Mouse (Mus musculus) heart, embryonic 14.5 days (tissue): Measurements from ENCODE around the gene Dmwd. TPM values are rescaled to one million over a fixed set of nuclear protein-coding genes. Genes with fewer than 3 reads are reported as not detected.
A peak's percentile ranks its signal among the peaks of the same experiment; 100 is the strongest.

Experiments used
- ATAC-seq: fragments of 200-750 bp; cut with Nextera tagmentation; 2 replicates; pipeline ENCODE4 v1.8.0; 2017; ENCODE audit warnings: low read depth, moderate TSS enrichment; ENCODE audit not compliant: insufficient number of reproducible peaks, insufficient read depth, low FRiP score
- H3K27ac ChIP-seq, 2 experiments: fragments of 200-500 bp in 1 of 2; fragments of 300-500 bp in 1 of 2; sonication (generic) in 1 of 2; replicated peaks in 1 of 2; 2 replicates each; pipeline ENCODE4 v1.5.1; 2012 to 2014; ENCODE audit warnings: low read depth in 2 of 2, low read length in 2 of 2, control low read depth in 1 of 2, mild to moderate bottlenecking in 1 of 2, mixed read lengths in 1 of 2; ENCODE audit not compliant: control insufficient read depth in 1 of 2, insufficient read depth in 1 of 2
- H3K27me3 ChIP-seq: fragments of 300-500 bp; sonication (generic); 2 replicates; pipeline ENCODE4 v1.6.1; 2014; ENCODE audit warnings: mild to moderate bottlenecking, low read length, control low read depth; ENCODE audit not compliant: control insufficient read depth, insufficient read depth
- H3K36me3 ChIP-seq: fragments of 300-500 bp; sonication (generic); 2 replicates; pipeline ENCODE4 v1.6.1; 2014; ENCODE audit warnings: mild to moderate bottlenecking, control low read depth, low read length, mixed read lengths; ENCODE audit not compliant: control insufficient read depth, insufficient read depth
- H3K4me1 ChIP-seq, 2 experiments: fragments of 200-500 bp in 1 of 2; fragments of 300-500 bp in 1 of 2; sonication (generic) in 1 of 2; 2 replicates each; pipeline ENCODE4 v1.6.1; 2012 to 2014; ENCODE audit warnings: low read length in 2 of 2, control low read depth in 1 of 2, mixed read lengths in 1 of 2; ENCODE audit not compliant: control insufficient read depth in 2 of 2, insufficient read depth in 2 of 2
- H3K4me2 ChIP-seq: fragments of 300-500 bp; sonication (generic); 2 replicates; pipeline ENCODE4 v1.6.1; 2014; ENCODE audit warnings: mild to moderate bottlenecking, low read length
- H3K4me3 ChIP-seq, 2 experiments: fragments of 200-500 bp in 1 of 2; fragments of 300-500 bp in 1 of 2; sonication (generic) in 1 of 2; 2 replicates each; pipeline ENCODE4 v1.5.1; 2012 to 2014; ENCODE audit warnings: low read length in 2 of 2, mild to moderate bottlenecking in 2 of 2, control low read depth in 1 of 2, low read depth in 1 of 2, moderate library complexity in 1 of 2; ENCODE audit not compliant: control insufficient read depth in 1 of 2, insufficient read depth in 1 of 2
- H3K9ac ChIP-seq: fragments of 300-500 bp; sonication (generic); 2 replicates; pipeline ENCODE4 v1.6.1; 2014; ENCODE audit warnings: mild to moderate bottlenecking, low read length
- H3K9me3 ChIP-seq: fragments of 300-500 bp; sonication (generic); 2 replicates; pipeline ENCODE4 v1.6.1; 2016; ENCODE audit warnings: low read length, control low read depth; ENCODE audit not compliant: control insufficient read depth
- WGBS: fragments of 180-500 bp; shearing (Covaris S2); extraction: QIAGEN DNeasy Blood & Tissue Kit; methylation state at CpG from one replicate; pipeline ENCODE4 v1.1.7; 2014; 5-methylcytosine and 5-hydroxymethylcytosine counted together
- polyA plus RNA-seq: library from polyadenylated mRNA; unstranded; fragments of >200 nt; fragmentation: Nextera tagmentation; extraction: Ambion mirVana; gene quantifications from 2 replicates; pipeline ENCODE4 v1.2.1, GENCODE M21; 2014

Dmwd gene
- polyA plus RNA-seq, 1 experiment from 2014 or later, result 19.6 TPM

GRCm38 (mm10) chr7:19049252-19049651, 26.8 kb upstream of the Dmwd start:
- no peaks in the 10 kb centered on the region for H3K9me3 ChIP-seq
- no peak overlapping the region for H3K9ac ChIP-seq
- H3K27ac ChIP-seq, result no peak overlapping the region
- H3K4me1 ChIP-seq, result no peaks in the 10 kb centered on the region
- no peak overlapping the region for H3K4me2 ChIP-seq
- no peak for ATAC-seq
- peaks cover 84% of the 10 kb centered on the region for H3K36me3 ChIP-seq
- H3K27me3 ChIP-seq, result no peaks in the 10 kb centered on the region
- H3K4me3 ChIP-seq, result no peak overlapping the region
- WGBS, result 86% methylated on average over 5 of the region's 5 CpGs

- Histone ChIP-seq H3K27ac (no peak overlapping the region), H3K36me3 (peaks cover 82% of the 10 kb centered on the region), H3K9me3 (no peaks in the 10 kb centered on the region), H3K4me3 (no peak overlapping the region), H3K27me3 (no peaks in the 10 kb centered on the region), H3K9ac (no peak overlapping the region), H3K4me2 (no peak overlapping the region), H3K4me1 (peaks cover 0 to 5% of the 10 kb centered on the region in 2 experiments; a peak in 1 of 4 replicates)
- WGBS, result 89% methylated on average over 8 of the region's 8 CpGs
- ATAC-seq, result no peak
Observed at GRCm38 (mm10) chr7:19050172-19050571, 25.9 kb upstream of the Dmwd start.

DNA sequence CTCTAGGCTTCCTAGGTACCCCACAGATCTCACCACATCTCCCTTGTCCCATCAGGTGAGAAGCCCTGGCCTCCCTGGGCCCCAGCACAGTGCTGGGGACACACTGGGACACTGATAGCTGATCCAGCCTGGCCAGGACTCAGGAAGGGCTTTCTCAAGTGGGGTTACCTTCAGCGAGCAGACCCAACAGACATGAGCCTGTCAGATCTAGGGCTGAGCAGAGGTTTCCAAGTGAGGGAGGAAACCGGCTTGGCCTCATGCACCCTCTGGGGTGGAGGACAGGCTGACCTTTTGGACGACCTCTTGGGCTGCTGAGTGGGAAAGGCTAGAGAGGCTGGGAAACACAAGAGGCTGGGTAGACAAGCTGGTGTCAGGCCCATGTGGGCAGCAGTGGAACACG, 24.9 kb upstream of the Dmwd start:
- no peak overlapping the region for H3K4me3 ChIP-seq
- peaks cover 72% of the 10 kb centered on the region for H3K36me3 ChIP-seq
- H3K9me3 ChIP-seq, result no peaks in the 10 kb centered on the region
- no peak overlapping the region for H3K4me2 ChIP-seq
- no peak overlapping the region for H3K9ac ChIP-seq
- no peak overlapping the region for H3K27ac ChIP-seq
- no peaks in the 10 kb centered on the region for H3K27me3 ChIP-seq
- WGBS, result 48% methylated on average over 4 of the region's 4 CpGs
- H3K4me1 ChIP-seq, result peaks cover 0 to 5% of the 10 kb centered on the region in 2 experiments; a peak in 1 of 4 replicates
- ATAC-seq, result no peak

DNA sequence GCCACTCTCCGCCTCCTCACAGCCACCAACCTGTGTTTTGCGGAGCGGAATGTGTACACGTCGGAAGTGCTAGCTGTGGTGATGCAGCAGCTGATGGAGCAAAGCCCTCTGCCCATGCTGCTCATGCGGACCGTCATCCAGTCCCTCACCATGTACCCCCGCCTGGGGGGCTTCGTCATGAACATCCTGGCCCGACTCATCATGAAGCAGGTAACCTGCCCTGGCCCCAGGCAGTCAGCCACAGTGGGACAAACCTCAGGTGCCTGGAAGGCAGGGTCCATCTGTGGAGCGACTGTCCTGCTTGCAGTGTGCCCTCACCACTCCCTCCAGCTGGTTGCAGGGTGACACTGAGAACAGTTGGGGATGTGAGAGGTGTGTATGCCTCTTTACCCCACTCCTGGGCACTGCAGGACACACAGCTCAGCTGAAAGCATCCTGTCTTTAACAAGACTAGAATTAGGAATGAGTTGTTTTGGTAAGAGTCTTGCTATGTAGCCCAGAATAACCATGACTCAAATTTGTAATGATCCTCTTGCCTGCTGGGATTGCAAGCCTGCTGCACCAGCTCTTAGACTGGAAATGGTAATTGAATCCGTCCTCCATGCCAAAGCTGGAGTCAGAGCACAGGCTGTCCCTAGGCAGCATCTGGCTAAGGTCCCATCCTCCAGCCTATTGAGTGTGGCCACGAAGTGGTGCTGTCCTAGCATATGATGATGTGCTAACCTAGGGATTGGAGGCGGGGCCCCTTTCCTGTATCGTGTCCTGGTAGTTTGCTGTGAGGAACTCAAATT, 23.5 kb upstream of the Dmwd start:
- Histone ChIP-seq H3K9ac (no peak overlapping the region), H3K4me3 (no peak overlapping the region), H3K9me3 (no peaks in the 10 kb centered on the region), H3K27ac (no peak overlapping the region), H3K4me2 (no peak overlapping the region), H3K36me3 (peaks cover 58% of the 10 kb centered on the region), H3K27me3 (no peaks in the 10 kb centered on the region), H3K4me1 (peaks cover 0 to 5% of the 10 kb centered on the region in 2 experiments; a peak in 1 of 4 replicates)
- 89% methylated on average over 15 of the region's 15 CpGs for WGBS
- no peak for ATAC-seq

DNA sequence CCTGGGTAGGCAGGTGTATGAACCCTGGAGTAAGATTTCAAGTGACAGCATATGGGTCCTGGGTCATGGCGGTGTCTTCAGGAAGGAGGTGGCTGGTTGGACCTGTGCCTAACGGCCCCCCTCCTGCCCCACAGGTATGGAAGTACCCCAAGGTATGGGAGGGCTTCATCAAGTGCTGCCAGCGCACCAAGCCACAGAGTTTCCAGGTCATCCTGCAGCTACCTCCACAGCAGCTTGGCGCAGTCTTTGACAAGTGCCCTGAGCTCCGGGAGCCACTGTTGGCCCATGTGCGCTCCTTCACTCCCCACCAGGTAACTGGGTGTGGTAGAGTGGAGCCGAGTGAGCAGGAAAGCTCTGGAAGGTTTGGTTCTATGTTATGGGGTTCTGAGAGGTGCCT, 22.9 kb upstream of the Dmwd start:
- H3K27me3 ChIP-seq, result no peaks in the 10 kb centered on the region
- WGBS, result 93% methylated on average over 7 of the region's 7 CpGs
- no peak overlapping the region for H3K4me2 ChIP-seq
- H3K9me3 ChIP-seq, result no peaks in the 10 kb centered on the region
- peaks cover 0 to 5% of the 10 kb centered on the region in 2 experiments; a peak in 1 of 4 replicates for H3K4me1 ChIP-seq
- H3K4me3 ChIP-seq, result no peak overlapping the region
- no peak overlapping the region for H3K9ac ChIP-seq
- H3K36me3 ChIP-seq, result peaks cover 52% of the 10 kb centered on the region
- H3K27ac ChIP-seq, result no peak overlapping the region
- no peak for ATAC-seq

DNA sequence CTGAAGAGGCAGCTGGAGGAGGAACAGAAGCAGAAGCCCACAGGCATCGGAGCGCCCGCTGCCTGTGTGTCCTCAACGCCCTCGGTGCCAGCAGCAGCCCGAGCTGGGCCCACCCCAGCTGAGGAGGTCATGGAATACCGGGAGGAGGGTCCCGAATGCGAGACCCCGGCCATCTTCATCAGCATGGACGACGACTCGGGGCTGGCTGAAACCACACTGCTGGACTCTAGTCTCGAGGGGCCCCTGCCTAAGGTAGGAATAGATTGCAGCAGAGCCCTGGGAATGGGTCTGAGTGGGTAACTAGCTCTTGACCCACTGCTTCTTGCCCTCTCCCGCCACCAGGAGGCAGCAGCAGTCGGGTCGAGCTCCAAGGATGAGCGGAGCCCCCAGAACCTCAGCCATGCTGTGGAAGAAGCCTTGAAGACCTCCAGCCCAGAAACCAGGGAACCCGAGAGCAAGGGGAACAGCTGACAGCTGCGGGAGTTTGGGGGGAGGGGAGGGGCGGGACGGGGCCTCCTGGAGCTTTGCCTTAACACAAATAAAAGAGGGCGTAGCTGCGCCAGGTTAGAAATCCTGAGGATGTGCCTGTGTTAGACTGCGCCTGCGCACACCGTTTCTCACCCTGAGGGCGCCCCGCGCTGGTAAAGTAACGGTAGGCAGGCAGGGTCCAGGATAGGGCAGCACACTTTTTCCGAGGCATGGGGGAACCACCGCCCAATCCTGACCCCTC, 21.8 kb upstream of the Dmwd start, which contains the start of gene Rsph6a:
TSS of gene Rsph6a (plus strand) at position 644 of the 730 bp plus-strand sequence.
- peaks cover 42% of the 10 kb centered on the region for H3K36me3 ChIP-seq
- no peak within 1 kb of the TSS for H3K27ac ChIP-seq
- H3K9ac ChIP-seq, result no peak within 1 kb of the TSS
- 42% methylated on average over 32 of the region's 33 CpGs for WGBS
- H3K4me2 ChIP-seq, result peak within 1 kb of the TSS; percentile 48
- H3K4me1 ChIP-seq, result peaks cover 0 to 5% of the 10 kb centered on the region in 2 experiments; a peak in 1 of 4 replicates
- no peak for ATAC-seq
- no peaks in the 10 kb centered on the region for H3K9me3 ChIP-seq
- no peak within 1 kb of the TSS; a peak in 1 of 4 replicates for H3K4me3 ChIP-seq
- no peaks in the 10 kb centered on the region for H3K27me3 ChIP-seq

DNA sequence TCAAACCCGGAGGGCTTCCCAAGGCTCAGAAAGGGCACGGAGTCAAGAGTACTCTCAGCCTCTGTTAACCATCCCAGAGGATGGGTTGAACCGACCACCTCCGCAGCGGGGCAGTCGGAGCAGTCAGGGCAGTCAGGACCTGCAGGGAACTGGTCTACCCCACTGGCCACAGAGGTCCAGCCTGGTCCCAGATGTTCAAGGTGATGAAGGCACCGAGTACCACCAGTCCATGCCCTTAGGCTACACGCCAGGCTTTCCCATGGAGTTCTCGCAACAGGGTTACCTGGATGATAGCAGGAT, 21.3 kb upstream of the Dmwd start:
- no peak for ATAC-seq
- peaks cover 0 to 5% of the 10 kb centered on the region in 2 experiments; a peak in 1 of 4 replicates for H3K4me1 ChIP-seq
- no peak overlapping the region for H3K4me3 ChIP-seq
- WGBS, result 70% methylated on average over 9 of the region's 9 CpGs
- H3K36me3 ChIP-seq, result peaks cover 37% of the 10 kb centered on the region
- no peaks in the 10 kb centered on the region for H3K27me3 ChIP-seq
- H3K9me3 ChIP-seq, result no peaks in the 10 kb centered on the region
- no peak overlapping the region for H3K27ac ChIP-seq
- H3K4me2 ChIP-seq, result peak overlapping the region; percentile 48
- H3K9ac ChIP-seq, result no peak overlapping the region
